Mouse (Mus musculus) A20 (cell line): ENCODE data around the gene Scube2.
A peak's percentile ranks its signal among the peaks of the same experiment; 100 is the strongest.

ENCODE experiments used
- DNase-seq: peaks from one replicate; pipeline ENCODE4 v3.0.0-alpha.2; 2011; ENCODE audit warnings: low read depth, low spot score

Scube2 gene

DNA sequence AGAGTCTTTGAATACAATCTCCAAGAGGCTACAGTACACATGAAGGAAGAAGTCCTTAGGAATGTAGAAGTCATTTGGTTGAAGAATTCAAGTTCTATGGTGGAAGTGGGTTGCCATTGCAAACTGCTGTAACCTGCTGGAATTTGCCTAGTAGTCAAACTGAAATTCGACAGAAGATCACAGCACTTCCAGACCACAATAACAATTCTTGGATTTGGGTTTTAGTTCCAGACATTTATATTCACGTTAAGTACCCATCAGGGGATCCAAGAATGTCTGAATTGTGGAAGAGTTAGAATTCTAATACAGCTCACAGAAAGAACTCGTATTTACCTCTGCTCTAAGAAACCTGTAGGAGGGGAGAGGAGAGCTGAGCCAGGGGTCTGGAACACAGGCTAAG lies 14.9 kb downstream of the Scube2 start:
- DNase-seq: no peak

DNA sequence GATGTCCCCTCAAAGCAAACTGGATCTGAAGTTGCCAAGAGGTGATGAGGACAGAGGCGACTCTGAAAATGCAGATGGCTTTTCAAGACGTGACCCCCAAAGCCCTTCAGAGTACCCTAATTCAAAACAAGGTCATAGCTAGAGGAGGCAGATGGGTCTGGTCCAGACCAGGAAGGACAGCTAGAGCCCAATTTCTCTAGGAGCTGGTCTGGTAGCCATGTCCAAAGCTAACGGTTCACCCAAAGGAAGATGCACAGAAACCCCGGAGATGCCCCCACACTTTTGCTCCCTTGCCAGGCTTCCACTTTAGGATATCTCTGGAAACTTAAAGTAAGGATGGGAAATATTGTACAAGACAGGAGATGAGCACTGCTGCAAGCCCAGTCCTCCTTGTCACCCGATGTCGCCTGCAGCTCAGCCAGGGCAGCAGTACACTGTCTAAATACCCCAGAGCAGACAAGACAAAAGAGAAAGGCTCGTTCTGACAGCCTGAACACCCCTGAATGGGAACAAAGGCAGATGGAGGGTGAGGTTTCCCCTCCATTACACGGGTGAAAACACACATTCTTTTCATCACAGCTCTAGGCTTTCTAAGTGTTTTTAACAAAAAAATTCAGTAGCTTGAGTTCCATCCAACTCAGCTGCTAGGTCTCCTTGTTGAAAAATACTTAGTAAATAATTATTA lies 15.6 kb downstream of the Scube2 start:
- DNase-seq: no peak

DNA sequence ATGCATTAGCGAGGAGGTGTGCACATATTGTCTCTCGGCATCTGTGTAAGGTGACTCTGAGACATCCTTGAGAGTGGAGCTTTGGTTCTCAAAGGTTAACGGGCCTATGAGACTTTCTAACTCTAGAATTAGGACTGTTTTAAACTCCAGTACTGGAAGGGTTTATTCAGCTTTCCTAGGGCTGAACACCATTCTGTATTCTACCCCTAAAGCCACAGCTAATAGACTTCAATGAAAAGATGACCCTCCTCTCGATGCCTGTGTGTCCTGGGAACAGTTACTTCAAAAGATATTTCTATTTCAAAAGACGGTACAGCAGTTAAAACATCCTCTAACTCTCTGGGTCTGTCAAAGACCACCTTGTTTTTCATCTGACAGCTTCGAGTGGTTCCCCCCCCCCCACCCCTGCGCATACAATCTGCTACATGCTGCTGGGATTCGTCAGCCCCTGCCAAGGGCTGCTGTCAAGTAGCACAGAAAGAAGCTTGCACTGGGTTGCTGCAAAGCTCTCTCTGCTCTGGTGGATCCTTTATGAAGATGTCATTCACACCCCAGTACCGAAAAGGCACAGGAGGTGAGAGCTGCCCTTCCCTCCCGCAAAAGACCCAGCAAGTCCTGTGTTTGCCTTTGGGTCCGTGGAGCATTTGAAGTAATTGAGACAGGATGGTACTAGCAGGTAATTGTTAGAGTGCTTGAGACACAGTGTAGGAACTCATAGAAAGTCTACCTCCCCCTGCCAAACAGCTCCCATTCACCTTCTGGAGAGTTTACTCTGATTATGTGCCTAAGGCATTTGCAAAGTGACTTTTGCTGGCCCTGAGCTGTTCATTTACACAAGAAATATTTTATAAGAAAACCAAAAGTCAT lies 16.4 kb downstream of the Scube2 start:
- no peak for DNase-seq

DNA sequence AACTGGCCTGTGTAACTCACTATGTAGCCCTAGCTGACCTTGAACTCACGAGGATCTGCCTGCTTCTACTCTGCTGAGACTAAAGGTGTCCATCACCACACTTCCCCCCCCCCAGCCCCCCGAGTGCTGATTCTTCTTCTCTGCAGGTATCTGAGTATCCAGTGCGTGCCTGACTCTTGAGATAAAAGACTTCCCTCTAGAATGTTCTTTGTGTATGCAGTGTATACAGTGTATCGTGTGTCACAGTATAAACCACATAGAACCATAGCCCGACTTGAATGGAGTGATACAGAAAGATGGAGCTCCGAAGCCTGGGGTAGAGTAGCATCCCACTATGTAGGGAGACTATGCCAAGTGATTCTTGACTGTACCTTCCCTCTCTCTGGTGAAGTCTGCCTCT lies 21.4 kb downstream of the Scube2 start:
- DNase-seq: no peak

DNA sequence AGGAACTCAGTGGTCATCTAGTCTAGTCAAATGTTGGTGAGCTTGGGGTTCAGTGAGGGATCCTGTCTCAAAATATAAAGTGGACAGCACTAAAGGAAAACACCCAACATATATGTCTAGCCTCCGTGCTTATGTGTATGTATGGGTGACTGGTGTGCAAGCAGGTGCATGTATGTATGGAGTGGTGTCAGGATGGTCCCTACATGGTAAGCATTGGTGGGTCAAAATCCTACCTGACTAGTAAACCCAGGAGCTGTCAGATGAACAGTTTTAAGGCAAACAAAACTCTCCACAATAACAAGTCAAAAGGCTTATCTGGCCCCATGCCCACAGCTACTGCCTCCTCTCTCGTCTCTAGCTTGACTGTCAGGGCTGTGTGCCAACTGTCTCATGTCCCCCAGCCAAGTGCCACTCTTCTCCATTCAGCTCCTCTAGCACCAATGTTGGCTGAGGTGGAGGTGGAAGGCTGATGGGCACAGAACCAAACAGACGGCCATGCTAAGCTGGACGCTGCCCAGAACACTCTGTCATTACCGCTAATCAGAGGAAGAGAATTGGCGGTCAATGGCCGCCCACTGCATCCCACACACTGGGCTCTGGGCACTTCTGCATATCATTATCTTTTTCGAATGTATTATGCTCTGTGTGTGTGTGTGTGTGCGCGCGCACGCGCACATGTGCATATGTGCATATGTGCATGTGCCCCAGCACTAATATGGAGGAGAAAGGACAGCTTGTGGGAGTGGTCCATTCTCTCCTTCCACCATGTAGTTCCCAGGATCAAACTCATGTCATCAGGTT lies 23.7 kb downstream of the Scube2 start:
- DNase-seq: no peak

DNA sequence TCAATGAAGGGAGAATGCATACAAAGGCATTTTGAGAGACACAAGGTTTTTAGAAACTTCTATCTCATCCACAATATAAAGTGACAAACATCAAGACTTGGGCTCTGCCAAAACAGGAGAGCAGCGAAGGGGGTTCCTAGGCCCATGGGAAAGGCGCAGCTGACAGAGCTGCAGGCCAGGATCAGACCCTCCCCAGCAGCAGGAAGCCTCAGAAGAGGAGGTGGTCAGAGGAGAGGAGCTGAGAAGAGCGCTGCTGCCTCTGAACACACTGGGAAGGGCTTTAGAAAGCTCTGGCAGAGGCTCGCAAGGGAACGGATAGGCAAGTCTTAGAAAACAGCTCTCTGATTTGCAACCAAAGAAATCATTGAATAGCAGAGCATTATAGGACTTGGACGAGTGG lies 24.4 kb downstream of the Scube2 start:
- DNase-seq: no peak

DNA sequence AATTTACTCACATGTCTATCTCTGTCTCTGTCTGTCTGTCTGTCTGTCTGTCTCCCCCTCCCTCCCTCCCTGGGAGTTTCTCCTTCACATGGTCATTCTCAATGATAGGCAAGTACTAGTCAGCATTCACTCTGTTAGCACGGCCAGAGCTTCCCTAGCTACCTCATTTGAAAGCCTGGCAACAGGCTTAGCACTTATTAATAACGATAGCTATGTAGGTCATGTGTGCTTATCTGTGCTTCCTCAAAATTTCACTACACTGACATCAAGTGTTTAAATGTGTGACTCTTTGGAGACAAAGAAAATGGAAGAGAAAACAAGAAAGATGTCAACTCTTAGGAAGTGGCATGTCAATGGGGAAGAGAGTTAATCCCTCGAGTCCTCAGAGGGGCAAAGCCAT lies 26.9 kb downstream of the Scube2 start:
- DNase-seq: peak; percentile 13

DNA sequence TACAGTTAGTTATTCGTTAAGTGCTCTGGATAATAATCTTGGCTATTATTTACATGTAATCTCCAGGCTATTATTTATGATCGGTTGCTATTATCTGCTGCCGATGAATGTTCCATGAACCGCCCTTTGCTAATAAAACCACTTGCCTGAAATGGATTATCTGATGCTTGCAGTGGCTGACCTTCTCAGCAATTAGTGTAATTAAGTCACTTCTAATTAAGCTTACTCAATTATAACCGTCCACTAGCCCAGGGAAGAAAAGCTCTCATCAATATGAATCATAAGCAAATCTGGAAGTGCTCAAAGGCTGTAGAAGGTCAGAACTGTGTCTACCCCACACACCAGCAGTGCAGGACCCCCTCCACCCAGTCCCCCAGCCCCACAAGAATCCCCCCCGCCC lies 27.8 kb downstream of the Scube2 start:
- no peak for DNase-seq

DNA sequence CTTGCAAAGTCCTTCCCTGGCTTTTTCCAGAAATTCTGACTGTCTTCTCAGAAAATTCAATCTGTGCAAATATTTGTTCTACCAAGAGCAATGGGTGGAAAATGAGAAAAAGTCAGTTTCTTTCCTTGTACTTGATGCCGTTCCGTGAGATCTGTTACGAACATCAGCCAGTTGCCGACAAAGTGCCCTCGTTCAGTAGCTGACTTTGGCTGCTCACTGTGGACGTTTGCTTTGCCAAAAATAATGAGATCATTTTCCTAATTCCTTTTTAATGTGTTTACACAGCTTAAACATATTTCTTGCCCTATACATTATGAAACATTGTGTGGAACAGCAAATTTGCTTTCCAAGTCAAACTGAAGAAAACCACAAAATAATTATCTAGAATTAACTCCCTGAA lies 30.6 kb downstream of the Scube2 start:
- DNase-seq: no peak

DNA sequence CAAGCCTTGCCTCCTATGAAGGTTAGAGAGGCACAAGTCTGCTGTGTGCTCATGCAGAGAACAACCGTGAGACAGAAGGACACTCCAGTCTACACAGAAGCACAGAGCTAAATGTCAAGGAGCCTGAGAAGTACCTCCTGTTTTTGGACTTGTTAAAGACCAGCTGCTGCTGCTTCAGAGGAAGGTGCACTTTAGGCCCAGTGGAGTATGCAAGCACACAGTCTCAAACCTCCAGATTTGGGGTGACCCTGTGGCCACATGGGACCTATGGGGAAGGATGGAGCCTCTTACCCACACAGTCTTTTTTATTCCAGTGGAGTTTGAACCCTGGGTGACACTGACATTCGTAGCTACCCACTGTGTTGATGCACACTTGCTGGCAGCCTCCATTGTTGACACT lies 34.1 kb downstream of the Scube2 start:
- DNase-seq: no peak

DNA sequence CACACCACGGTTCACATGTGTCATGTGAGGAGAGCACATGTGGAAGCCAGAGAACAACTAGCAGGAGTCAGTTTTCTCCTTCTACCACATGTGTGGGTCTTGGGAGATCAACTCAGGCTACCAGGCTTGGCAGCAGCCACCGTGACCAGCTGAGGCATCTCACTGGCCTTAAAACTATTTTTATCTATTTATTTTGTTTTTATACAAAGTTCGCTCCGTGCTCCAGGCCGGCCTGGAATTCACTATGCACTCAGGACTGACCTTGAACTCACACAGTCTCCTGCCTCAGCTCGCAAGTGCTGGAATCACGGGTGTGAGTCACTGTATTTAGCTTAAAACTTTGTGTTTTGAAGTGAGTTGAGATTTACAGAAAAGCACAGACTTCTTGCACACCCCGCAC lies 38.6 kb downstream of the Scube2 start:
- DNase-seq: no peak

DNA sequence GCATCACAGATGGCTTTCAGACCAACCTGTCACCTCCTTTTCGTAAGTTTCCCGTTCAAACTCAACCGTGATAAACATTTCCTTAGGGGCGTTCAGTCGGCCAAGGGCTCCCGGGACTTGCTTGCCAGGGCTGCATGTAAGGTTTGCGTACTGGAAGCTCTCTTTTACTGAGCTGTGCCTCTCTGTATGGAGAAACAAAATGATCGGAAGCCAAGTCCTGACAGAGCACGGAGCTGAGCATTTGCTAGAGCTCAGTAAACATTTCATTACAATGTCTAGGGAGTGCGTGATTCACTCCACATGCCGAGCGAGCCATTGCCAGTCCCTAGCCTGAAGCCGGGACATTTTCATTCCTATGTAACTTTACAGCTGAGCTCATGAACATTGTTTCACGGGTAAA lies 40.2 kb downstream of the Scube2 start:
- DNase-seq: no peak

DNA sequence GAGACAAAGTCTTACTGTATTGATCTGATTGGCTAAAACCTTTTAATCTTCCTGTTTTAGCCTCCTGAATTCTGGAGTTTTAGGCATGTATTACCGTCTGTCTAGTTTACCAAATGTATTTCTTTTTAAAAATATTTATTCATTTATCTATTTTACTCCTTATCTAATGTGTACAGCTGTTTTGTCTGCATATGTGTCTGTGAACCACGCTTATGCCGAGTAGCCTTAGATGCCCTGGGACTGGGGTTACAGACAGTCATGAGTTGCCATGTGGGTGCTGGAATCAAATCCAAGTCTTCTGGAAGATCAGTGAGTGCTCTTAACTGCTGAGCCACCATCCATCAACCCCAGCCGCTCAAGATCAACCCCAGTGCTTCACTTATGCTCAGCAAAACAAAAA lies 46.9 kb downstream of the Scube2 start:
- DNase-seq: no peak

DNA sequence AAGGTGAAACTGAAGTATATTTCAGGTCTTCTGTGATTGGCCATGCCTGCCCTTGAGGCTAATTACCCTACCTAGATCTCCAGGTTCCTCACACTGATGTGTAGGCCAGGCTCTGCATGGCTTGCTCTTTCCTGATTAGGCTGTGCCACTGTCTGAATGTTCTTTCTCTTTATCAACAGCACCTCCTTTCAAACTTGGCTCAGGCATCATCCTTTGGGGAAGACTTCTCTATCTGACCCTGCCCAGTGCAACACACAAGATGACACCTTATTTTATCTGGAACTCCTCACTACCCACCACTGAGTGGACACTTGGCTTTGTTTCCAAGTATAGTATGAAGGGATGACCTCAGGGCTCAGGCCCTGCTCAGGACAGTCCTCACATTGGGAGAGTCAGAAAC lies 47.5 kb downstream of the Scube2 start:
- DNase-seq: no peak

DNA sequence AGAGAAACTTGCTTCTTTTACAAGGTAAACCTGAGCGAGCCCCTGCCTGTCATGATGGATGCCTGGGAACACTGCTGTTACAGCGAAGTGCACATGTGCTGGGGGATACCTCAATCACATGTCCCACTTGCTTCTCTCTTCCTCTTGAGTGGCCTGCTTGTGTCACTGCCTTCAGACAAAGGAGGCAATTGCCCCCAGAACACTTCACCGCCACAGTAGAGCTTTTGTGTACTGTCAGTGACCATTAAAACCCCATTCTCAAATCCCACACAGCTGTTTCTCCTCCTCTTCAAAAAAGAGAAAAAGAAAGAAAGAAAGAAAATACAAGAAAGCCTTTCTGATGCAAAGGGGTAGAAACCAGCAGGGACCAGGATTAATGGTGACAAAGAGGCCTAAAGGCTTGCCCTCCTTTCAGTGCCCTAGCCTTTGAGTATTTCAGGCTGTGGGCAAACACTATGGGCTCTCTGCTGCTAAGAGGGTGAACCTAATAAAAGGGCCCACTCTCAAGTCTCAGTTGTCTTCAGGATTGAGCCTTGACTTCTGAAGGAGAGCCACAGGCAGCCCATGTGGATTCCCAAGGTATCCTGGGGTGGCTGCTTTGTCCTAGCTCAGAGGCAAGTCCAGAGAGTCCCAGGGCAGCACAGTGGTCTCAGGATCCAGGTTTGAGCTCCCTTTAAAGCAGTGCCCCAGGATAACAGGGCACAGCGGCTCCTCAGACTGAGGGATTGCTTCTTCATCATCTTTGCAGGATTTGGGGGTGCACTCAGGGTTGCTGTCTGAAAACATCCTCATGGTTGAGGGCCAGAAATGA lies 51.9 kb downstream of the Scube2 start:
- DNase-seq: no peak

DNA sequence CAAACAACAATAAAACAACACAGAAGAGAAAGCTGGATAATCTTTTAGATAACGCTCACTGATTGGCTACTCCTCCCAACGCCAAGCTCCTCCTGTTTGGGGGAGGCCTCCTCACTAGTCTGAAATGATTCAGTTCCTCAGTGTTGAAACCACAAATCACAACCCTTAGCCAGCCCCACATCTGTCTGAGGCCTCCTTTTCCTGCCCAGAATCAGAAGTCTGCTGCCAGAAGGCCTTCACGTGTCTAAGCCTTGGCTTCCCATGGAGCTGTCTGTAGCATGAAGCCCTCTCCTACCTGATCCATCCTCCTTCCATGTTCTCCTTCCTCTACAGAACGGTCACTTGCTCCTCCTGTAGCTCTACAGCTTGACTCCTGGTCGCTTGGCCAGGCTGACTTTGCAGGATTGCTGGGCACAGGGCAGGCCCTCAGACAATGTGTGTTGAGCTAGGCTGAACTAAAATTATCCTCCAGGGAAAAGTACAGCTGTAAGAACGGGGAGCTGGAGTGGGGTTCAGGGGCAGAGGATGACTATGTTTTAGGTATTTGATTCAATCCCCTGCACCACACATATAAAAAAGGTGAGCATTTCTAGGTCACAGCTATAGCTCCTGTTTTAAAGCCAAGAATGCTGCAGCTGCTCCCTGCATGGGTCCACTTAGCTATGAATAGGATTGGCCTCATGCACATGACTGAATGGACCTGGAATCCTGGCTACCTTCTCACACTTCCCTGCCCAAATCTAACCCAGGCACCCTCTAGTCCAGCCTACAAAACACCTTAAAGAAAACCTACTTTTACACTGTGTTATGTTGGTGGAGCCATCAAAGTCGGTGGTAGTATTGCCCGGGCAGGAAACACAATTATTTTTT lies 57.6 kb downstream of the Scube2 start:
- DNase-seq: no peak

DNA sequence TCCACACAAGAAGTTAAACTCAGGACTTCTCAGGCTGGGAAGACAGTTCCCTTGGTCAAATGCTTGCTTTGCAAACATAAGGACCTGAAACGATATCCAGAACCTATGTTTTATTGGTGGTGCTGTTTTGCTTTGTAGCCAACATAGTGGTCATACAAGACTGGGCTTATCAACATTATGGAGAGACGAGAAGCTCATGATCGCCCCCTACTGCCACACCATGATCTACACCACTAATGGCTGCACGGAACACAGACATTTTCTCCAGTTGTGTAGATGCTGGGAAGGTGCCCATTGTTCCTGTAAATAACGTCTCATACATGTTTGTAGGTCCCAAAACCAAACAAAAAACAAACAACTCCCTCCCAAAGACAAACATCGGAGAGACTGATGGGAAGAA lies 60.6 kb downstream of the Scube2 start:
- DNase-seq: peak; percentile 51

DNA sequence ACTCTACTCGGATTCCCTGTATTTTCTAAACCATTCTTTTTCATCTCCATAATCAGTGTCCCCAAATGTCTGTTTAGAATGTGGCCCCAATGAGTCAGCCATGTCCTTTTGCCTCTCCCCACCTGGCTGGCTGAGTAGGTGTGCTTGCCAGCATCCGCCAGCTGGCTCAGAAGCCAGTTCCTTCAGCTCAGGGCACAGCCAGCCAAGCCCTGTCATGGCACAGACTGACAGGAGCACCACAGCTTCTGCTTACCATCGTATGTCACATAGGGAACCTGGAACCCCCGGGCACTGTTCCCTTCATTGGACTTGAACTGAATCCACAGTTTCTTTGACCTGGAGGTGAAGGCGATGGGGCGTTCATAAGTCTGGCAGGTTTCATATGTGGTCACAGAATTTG lies 61.1 kb downstream of the Scube2 start:
- no peak for DNase-seq

DNA sequence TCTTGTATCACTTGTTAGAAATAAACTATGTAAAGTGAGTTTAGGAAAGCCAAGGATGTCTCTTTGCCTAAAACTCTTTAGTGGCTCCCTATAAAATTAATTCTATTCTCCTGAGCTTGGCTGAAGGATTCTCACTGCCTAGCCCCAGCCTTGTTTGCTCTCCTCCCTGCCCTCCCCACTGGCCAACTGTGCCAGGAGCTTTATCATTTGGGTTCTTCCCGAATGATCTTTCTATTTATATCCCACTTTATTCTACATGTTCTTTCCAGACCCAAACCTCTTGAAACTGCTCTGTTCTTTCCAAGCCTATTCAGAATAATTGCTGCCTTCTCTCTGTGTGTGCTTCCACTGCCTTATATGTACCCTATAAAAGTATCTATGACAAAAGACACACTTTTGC lies 62.0 kb downstream of the Scube2 start:
- DNase-seq: no peak

DNA sequence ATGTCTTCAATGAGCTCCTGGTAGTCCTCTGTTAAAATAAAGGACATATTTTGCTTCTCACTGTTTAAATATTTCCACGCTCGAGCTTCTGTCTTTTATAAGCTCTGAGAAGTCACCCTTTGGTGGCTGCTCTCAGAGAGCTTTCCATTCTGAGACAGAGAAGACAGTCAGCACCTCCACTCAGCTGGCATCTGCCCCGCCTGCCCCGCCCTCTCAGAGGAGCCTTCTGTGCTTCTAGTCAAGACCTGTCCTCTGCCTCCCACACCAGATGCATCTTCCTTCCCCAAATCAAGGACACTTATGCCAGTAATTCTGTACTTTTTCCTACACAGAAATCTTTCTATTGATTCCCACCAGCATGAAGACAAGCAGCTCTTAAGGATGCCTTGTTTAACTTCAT lies 64.9 kb downstream of the Scube2 start:
- no peak for DNase-seq

DNA sequence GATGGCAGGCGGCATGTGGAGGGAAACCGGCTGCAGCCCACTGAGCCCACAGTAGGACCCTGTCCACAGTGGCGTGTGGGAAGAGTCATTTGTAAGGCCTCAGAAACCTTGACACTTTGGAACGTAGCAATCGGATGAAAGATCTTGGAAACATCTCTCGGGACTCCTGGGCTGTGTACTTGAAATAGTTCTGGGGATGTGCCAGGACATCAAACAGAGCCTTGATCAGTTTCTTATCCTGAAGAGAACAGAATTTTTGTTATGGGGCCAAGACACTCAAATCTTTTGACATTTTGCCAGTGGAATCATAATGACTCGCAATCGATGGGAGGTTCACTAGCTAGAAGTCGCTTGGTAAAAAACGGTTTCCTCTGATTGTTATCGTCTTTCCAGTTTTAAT lies 66.3 kb downstream of the Scube2 start:
- no peak for DNase-seq
